Mouse (Mus musculus) mouse trophoblast stem cell (cell line): ENCODE measurements at regions not wholly inside any gene's neighbourhood (a gene's known extent, or its start where the extent isn't known, plus 50 kb on each side); places are given as distances from the start of the nearest gene placed in this dataset.

Source experiments
- in situ Hi-C, 2 experiments: fragments of 300-500 bp; cut with MseI, MboI; formaldehyde crosslinking; loops; 2 replicates in 1 of 2; 3 replicates in 1 of 2; pipeline ENCODE4 v1.15.1; 2025

- in situ Hi-C loops = no loop called here
Measured at GRCm38 (mm10) chr2:50696575-50696974, 400.0 kb upstream of the Mmadhc start.

GRCm38 (mm10) chr2:50694849-50695248 is 398.2 kb upstream of the Mmadhc start:
- in situ Hi-C loops = no loop called here

GRCm38 (mm10) chr2:50693784-50694350 is 397.3 kb upstream of the Mmadhc start:
- in situ Hi-C loops = no loop called here

GRCm38 (mm10) chr2:50690120-50691103 is 393.8 kb upstream of the Mmadhc start:
- in situ Hi-C loops = no loop called here

- in situ Hi-C loops = no loop called here
Measured at GRCm38 (mm10) chr2:50687672-50688151, 391.1 kb upstream of the Mmadhc start.

GRCm38 (mm10) chr2:50687222-50687621 is 390.6 kb upstream of the Mmadhc start:
- in situ Hi-C loops = no loop called here

- in situ Hi-C loops = no loop called here
Measured at GRCm38 (mm10) chr2:50677456-50677855, 380.9 kb upstream of the Mmadhc start.

GRCm38 (mm10) chr2:50675736-50676550 is 379.3 kb upstream of the Mmadhc start:
- in situ Hi-C loops = no loop called here

- in situ Hi-C loops = no loop called here
Measured at GRCm38 (mm10) chr2:50674856-50675175, 378.2 kb upstream of the Mmadhc start.

- in situ Hi-C loops = no loop called here
Measured at GRCm38 (mm10) chr2:50674151-50674855, 377.7 kb upstream of the Mmadhc start.

GRCm38 (mm10) chr2:50669297-50669696 is 372.7 kb upstream of the Mmadhc start:
- in situ Hi-C loops = no loop called here

- in situ Hi-C loops = no loop called here
Measured at GRCm38 (mm10) chr2:50668789-50669188, 372.2 kb upstream of the Mmadhc start.

GRCm38 (mm10) chr2:50667180-50667579 is 370.6 kb upstream of the Mmadhc start:
- in situ Hi-C loops = no loop called here

GRCm38 (mm10) chr2:50662504-50662903 is 365.9 kb upstream of the Mmadhc start:
- in situ Hi-C loops = no loop called here

GRCm38 (mm10) chr2:50660000-50660399 is 363.4 kb upstream of the Mmadhc start:
- in situ Hi-C loops = no loop called here

- in situ Hi-C loops = no loop called here
Measured at GRCm38 (mm10) chr2:50657826-50658225, 361.2 kb upstream of the Mmadhc start.

- in situ Hi-C loops = no loop called here
Measured at GRCm38 (mm10) chr2:50656351-50656750, 359.8 kb upstream of the Mmadhc start.

GRCm38 (mm10) chr2:50654953-50655324 is 358.3 kb upstream of the Mmadhc start:
- in situ Hi-C loops = no loop called here

GRCm38 (mm10) chr2:50654221-50654952 is 357.8 kb upstream of the Mmadhc start:
- in situ Hi-C loops = no loop called here

- in situ Hi-C loops = no loop called here
Measured at GRCm38 (mm10) chr2:50653121-50653615, 356.6 kb upstream of the Mmadhc start.

- in situ Hi-C loops = no loop called here
Measured at GRCm38 (mm10) chr2:50649656-50650055, 353.1 kb upstream of the Mmadhc start.
